Mouse (Mus musculus): ENCODE data around the gene Tmem200a. TPM values are rescaled to one million over a fixed set of nuclear protein-coding genes. Genes with fewer than 3 reads are reported as not detected.

Tmem200a gene
- total and polyA plus RNA-seq, 3 experiments = not detected

DNA sequence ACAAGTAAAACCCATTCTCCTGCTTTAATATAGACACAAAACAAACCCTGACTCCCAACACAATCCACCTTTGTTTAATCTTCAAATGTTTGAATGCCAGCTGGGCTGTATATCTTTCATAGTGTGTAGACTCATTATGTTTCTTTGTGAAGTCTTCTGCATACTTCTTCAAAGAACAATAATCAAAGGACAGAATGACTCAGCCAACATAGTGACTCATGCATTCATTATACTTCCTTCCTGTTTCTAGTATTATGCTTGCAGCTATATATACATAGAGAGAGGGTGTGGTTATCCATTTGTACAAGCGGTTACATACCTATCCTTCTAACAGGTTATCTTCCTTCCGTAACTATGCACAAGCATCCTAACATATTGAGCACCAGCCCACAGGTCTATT lies 160.7 kb downstream of the Tmem200a start:
- no peak overlapping the region for H3K4me3 ChIP-seq (replicated peaks in 1 of 3; ENCODE audit: low read depth in 2 of 3, low read length in 2 of 3, poor library complexity in 1 of 3)
- no peak overlapping the region for H3K4me2 ChIP-seq (ENCODE audit: insufficient read depth, low read depth, poor library complexity, severe bottlenecking)
- H3K36me3 ChIP-seq (replicated peaks in 1 of 2; ENCODE audit: control insufficient read depth in 1 of 2, insufficient read depth in 1 of 2, low read length in 1 of 2) = no peaks in the 10 kb centered on the region
- no peak overlapping the region for H3K9ac ChIP-seq (ENCODE audit: insufficient read depth, low read depth)
- in situ Hi-C loops (cut with MboI; ENCODE audit: low pct_ligation_motif_present, low pct_unique_long_range_greater_than_20kb, low sequenced_read_pairs) (no loop called here), dilution Hi-C loops (cut with MboI; ENCODE audit: extremely low pct_ligation_motif_present, extremely low pct_unique_long_range_greater_than_20kb, low sequenced_read_pairs) (no loop called here)
- no peaks in the 10 kb centered on the region for H3K27me3 ChIP-seq (replicated peaks)
- no peaks in the 10 kb centered on the region for H3K79me2 ChIP-seq (replicated peaks; ENCODE audit: control insufficient read depth, extremely low read depth, insufficient read depth, poor library complexity, severe bottlenecking)
- peaks cover 3 to 5% of the 10 kb centered on the region in 2 experiments; a peak in 2 of 4 replicates for H3K4me1 ChIP-seq (ENCODE audit: control insufficient read depth in 1 of 2, insufficient read depth in 2 of 2)
- TF ChIP-seq JUND (conservative IDR thresholded peaks at IDR 0.05; ENCODE audit: low read depth, low read length) (peak; percentile 84), NELFE (IDR thresholded peaks at IDR 0.05; ENCODE audit: low read depth, low read length) (no peak), ETS1 (conservative IDR thresholded peaks at IDR 0.05; ENCODE audit: low read depth, low read length) (no peak), USF2 (conservative IDR thresholded peaks at IDR 0.05; ENCODE audit: low read depth, low read length) (no peak), BHLHE40 (IDR thresholded peaks at IDR 0.05; ENCODE audit: low read depth, low read length) (no peak), ZNF384 (IDR thresholded peaks at IDR 0.05; ENCODE audit: low read depth, low read length) (no peak), JUN (IDR thresholded peaks at IDR 0.05; ENCODE audit: insufficient read depth, low read depth, low read length) (peak; percentile 72; the same call in 1 of the 2 replicates), CHD1 (IDR thresholded peaks at IDR 0.05; ENCODE audit: low read depth, low read length) (no peak), KAT2A (IDR thresholded peaks at IDR 0.05; ENCODE audit: insufficient replicate concordance, low read length) (no peak), EP300 (IDR thresholded peaks at IDR 0.05; ENCODE audit: low read length) (peak; percentile 65), TBP (conservative IDR thresholded peaks at IDR 0.05; ENCODE audit: low read depth, low read length) (no peak), MXI1 (IDR thresholded peaks at IDR 0.05; ENCODE audit: low read depth, low read length) (no peak), E2F4 (IDR thresholded peaks at IDR 0.05; ENCODE audit: insufficient replicate concordance, low read depth, low read length) (no peak), POLR2A (IDR thresholded peaks at IDR 0.05; ENCODE audit: low read depth, low read length) (no peak), USF1 (IDR thresholded peaks at IDR 0.05; ENCODE audit: low read depth, low read length) (no peak), MYC (IDR thresholded peaks at IDR 0.05; ENCODE audit: low read depth, low read length) (no peak), ZKSCAN1 (IDR thresholded peaks at IDR 0.05; ENCODE audit: borderline replicate concordance, low read depth, low read length) (no peak), MAFK (IDR thresholded peaks at IDR 0.05; ENCODE audit: insufficient replicate concordance, low read length) (no peak)
- peak; percentile 37 for DNase-seq (ENCODE audit: extremely low read depth)
- no peak overlapping the region for H3K27ac ChIP-seq (ENCODE audit: insufficient read depth, low read depth)
- H3K9me3 ChIP-seq (replicated peaks; ENCODE audit: low read length) = no peaks in the 10 kb centered on the region

DNA sequence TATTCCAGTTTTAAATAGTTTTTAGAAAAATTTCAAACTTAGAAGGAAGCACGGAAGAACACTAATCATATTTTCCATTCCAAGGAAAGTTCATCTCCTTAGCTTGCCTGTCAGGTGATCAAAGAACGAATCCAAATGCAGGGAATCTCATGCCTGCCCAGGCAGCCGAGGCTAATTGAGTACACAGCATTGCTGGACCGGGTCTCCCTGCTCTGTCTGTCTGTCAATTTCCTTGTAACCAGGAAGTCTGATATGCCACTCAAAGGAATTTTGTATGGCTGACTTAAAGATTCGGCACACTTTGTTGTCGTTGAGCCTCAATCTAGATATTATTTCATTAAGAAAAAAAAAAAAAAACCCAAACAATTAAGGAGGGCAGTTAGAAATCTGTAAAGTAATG lies 168.6 kb downstream of the Tmem200a start:
- peaks cover 5% of the 10 kb centered on the region for H3K9me3 ChIP-seq (replicated peaks; ENCODE audit: low read length)
- dilution Hi-C loops (cut with MboI; ENCODE audit: extremely low pct_ligation_motif_present, extremely low pct_unique_long_range_greater_than_20kb, low sequenced_read_pairs) = no loop called here
- TF ChIP-seq IRF4 (IDR thresholded peaks at IDR 0.05; ENCODE audit: low read depth, low read length) (no peak), SMC3 (IDR thresholded peaks at IDR 0.05; ENCODE audit: low read depth, low read length) (no peak), MAX (IDR thresholded peaks at IDR 0.05; ENCODE audit: low read length) (no peak), ZMIZ1 (IDR thresholded peaks at IDR 0.05; ENCODE audit: low read depth, low read length) (no peak), ELF1 (IDR thresholded peaks at IDR 0.05; ENCODE audit: low read depth, low read length) (no peak), JUND (conservative IDR thresholded peaks at IDR 0.05; ENCODE audit: low read depth, low read length) (no peak), EP300 (IDR thresholded peaks at IDR 0.05; ENCODE audit: low read length) (no peak), MXI1 (IDR thresholded peaks at IDR 0.05; ENCODE audit: low read depth, low read length) (no peak), GABPA (IDR thresholded peaks at IDR 0.05; ENCODE audit: insufficient replicate concordance, low read depth, low read length) (no peak)
- H3K4me1 ChIP-seq (ENCODE audit: control insufficient read depth in 1 of 2, insufficient read depth in 2 of 2) = no peaks in the 10 kb centered on the region
- in situ Hi-C loops (cut with MboI; ENCODE audit: low pct_ligation_motif_present, low pct_unique_long_range_greater_than_20kb, low sequenced_read_pairs) = no loop called here
- H3K36me3 ChIP-seq (replicated peaks in 1 of 2; ENCODE audit: control insufficient read depth in 1 of 2, insufficient read depth in 1 of 2, low read length in 1 of 2) = no peaks in the 10 kb centered on the region
- H3K27me3 ChIP-seq (replicated peaks) = no peaks in the 10 kb centered on the region
- H3K9ac ChIP-seq (ENCODE audit: insufficient read depth, low read depth) = no peak overlapping the region
- no peak overlapping the region for H3K4me2 ChIP-seq (ENCODE audit: insufficient read depth, low read depth, poor library complexity, severe bottlenecking)
- no peak overlapping the region for H3K4me3 ChIP-seq (replicated peaks in 1 of 3; ENCODE audit: low read depth in 2 of 3, low read length in 2 of 3, poor library complexity in 1 of 3)
- H3K79me2 ChIP-seq (replicated peaks; ENCODE audit: control insufficient read depth, extremely low read depth, insufficient read depth, poor library complexity, severe bottlenecking) = no peaks in the 10 kb centered on the region
- no peak for DNase-seq (ENCODE audit: extremely low read depth)
- H3K27ac ChIP-seq (ENCODE audit: insufficient read depth, low read depth) = no peak overlapping the region

All from CH12.LX (cell line).